Mouse (Mus musculus) thymus, adult 2 months (tissue): Measurements from ENCODE around the gene Hinfp.

Source experiments
- CTCF ChIP-seq: fragments of 200-500 bp; IDR thresholded peaks from 2 replicates; pipeline ENCODE4 v1.5.1; 2012; ENCODE audit warnings: mild to moderate bottlenecking, control low read depth, low read length, moderate library complexity, borderline replicate concordance; ENCODE audit not compliant: control insufficient read depth, poor library complexity, insufficient read depth; ENCODE audit errors: extremely low read depth
- POLR2A ChIP-seq: fragments of 200-500 bp; IDR thresholded peaks from 2 replicates; pipeline ENCODE4 v1.6.1; 2012; ENCODE audit warnings: mild to moderate bottlenecking, low read length, control low read depth, moderate library complexity; ENCODE audit not compliant: control insufficient read depth, poor library complexity, insufficient read depth; ENCODE audit errors: extremely low read depth

DNA sequence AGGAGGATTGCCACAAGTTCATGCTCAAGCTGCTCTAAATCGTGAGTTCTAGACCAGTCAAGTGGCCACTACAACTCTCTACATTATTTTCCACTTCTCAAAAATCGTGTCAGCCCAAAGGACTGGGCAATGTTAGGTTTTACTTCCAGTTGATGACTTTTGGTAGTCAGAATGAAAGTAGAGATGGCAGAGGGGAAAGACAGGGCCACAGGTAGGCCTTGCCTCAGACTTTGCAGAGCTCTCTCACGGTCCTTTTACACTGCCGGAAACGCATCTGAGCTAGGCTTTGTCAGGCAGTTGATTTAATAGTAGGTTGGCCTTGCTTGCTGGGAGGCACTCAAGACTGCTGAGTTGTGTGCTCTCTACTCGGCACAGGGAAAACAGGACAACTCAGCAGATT, 18.7 kb upstream of the Hinfp start:
- TF ChIP-seq CTCF (no peak), POLR2A (no peak)
